Mouse (Mus musculus) limb, embryonic 13.5 days (tissue): ENCODE results near the gene Ier5. TPM values are rescaled to one million over a fixed set of nuclear protein-coding genes. Genes with fewer than 3 reads are reported as not detected.

Experiments used
- polyA plus RNA-seq: library from polyadenylated mRNA; unstranded; fragments of >200 nt; fragmentation: Nextera tagmentation; extraction: Ambion mirVana; gene quantifications from 2 replicates; pipeline ENCODE4 v1.2.1, GENCODE M21; 2015

Gene Ier5
- polyA plus RNA-seq, 1 experiment from 2014 or later: 5.8 TPM

Other genes starting within 250 kb of the Ier5 start
- gene Cacna1e, start 215.1 kb downstream of the Ier5 start, polyA plus RNA-seq: 0.77 and 1.0 TPM in 2 replicates
- 7.6 and 7.7 TPM in 2 replicates for gene Mr1, start 47.2 kb upstream of the Ier5 start, polyA plus RNA-seq
- gene Stx6, start 59.1 kb upstream of the Ier5 start, polyA plus RNA-seq: 89.3 and 98.1 TPM in 2 replicates
- 8.5 and 9.1 TPM in 2 replicates for gene BC034090, start 144.8 kb upstream of the Ier5 start, polyA plus RNA-seq